ENCODE assay signal across 18 mouse cellular contexts in the genomic region with DNA sequence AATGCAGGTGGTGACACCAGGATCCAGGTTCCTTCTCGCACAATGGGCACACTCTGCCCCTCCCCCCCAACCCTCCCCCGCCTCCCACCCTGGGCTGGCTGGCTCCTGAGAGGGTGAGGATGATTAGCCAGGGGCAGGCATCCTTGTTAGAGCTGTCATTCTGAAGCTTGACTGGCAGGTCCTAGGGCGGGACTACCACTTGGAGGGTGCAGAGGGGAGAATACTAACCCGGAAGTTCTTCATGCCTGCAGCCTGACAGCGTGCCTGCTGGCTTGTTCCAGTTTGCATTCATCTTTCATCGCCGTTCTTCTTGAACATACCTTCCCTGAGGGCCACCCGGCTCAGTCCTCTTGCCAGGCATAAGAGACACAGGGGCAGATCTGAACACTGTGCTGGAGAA.
A peak's percentile ranks its signal among the peaks of the same experiment; 100 is the strongest.
DNase-seq lines count a peak whose midpoint lies in the region; ATAC-seq and TF ChIP-seq lines count a peak whose summit lies in the region.
"Had no signal": no experiment of that assay in that cellular context is flagged by ENCODE, and none has a peak within 500 bp of the region (broad histone marks: within the 10 kb centered on the region; RNA-seq: fewer than 3 reads in every experiment).

No protein-coding gene starts in this region.

- H3K4me3 ChIP-seq in left cerebral cortex, adult 2 months, result no peak overlapping the region
- H3K4me3 ChIP-seq in forebrain, embryonic 14.5 days (ENCODE audit: low read depth, low read length), result no peak overlapping the region
- H3K4me3 ChIP-seq in kidney, embryonic 14.5 days (ENCODE audit: low read length), result no peak overlapping the region
- H3K4me3 ChIP-seq: embryonic facial prominence, embryonic 12.5 days; heart, embryonic 15.5 days; intestine, embryonic 15.5 days; limb, embryonic 12.5 days; liver, embryonic 13.5 days; megakaryocyte, embryonic 14.5 days; stomach, embryonic 15.5 days had no signal

- H3K9ac ChIP-seq in forebrain, embryonic 14.5 days (ENCODE audit: low read length), result no peak overlapping the region
- H3K9ac ChIP-seq in kidney, embryonic 14.5 days (ENCODE audit: low read depth, low read length), result no peak overlapping the region
- H3K9ac ChIP-seq: embryonic facial prominence, embryonic 12.5 days; heart, embryonic 15.5 days; intestine, embryonic 15.5 days; limb, embryonic 12.5 days; liver, embryonic 13.5 days; stomach, embryonic 15.5 days had no signal

- peak overlapping the region; percentile 83 for H3K27ac ChIP-seq in left cerebral cortex, adult 2 months
- no peak overlapping the region for H3K27ac ChIP-seq in forebrain, embryonic 14.5 days (ENCODE audit: low read depth, low read length)
- H3K27ac ChIP-seq in kidney, embryonic 14.5 days (ENCODE audit: low read depth, low read length), result no peak overlapping the region
- H3K27ac ChIP-seq: embryonic facial prominence, embryonic 12.5 days; heart, embryonic 15.5 days; intestine, embryonic 15.5 days; limb, embryonic 12.5 days; liver, embryonic 13.5 days; stomach, embryonic 15.5 days had no signal

- intact Hi-C loops in left cerebral cortex, adult 2 months (cut with DNase I), result no loop called here
- intact Hi-C loops in left cerebral cortex, postnatal 14 days (cut with DNase I), result loop anchor here (5.0 kb wide), 1 partner anchor 64 kb away; no protein-coding TSS in a partner anchor

- peak; percentile 13; the same call in 1 of the 2 replicates for ATAC-seq in forebrain, embryonic 14.5 days
- no peak for ATAC-seq in kidney, embryonic 14.5 days (ENCODE audit: low FRiP score, low TSS enrichment)
- no peak for ATAC-seq in frontal cortex, adult (ENCODE audit: low TSS enrichment)
- ATAC-seq: intestine, embryonic 15.5 days had no signal

- no peaks in the 10 kb centered on the region for H3K36me3 ChIP-seq in forebrain, embryonic 14.5 days (ENCODE audit: control insufficient read depth, insufficient read depth, low read length)
- H3K36me3 ChIP-seq in kidney, embryonic 14.5 days (ENCODE audit: control insufficient read depth, insufficient read depth, low read length), result no peaks in the 10 kb centered on the region
- H3K36me3 ChIP-seq: embryonic facial prominence, embryonic 12.5 days; heart, embryonic 15.5 days; intestine, embryonic 15.5 days; limb, embryonic 12.5 days; liver, embryonic 13.5 days; stomach, embryonic 15.5 days had no signal

- DNase-seq in left cerebral cortex, adult 2 months (ENCODE audit: extremely low spot score in 1 of 2, low spot score in 2 of 2), result no peak
- DNase-seq in left cerebral cortex, postnatal 14 days (ENCODE audit: low spot score in 2 of 2), result no peak
- DNase-seq in embryo, embryonic 11 days, result peak; percentile 33
- DNase-seq in forebrain, embryonic 14.5 days (ENCODE audit: low spot score), result peak; percentile 37
- DNase-seq in retina, embryonic 14.5 days (ENCODE audit: low spot score), result peak; percentile 47
- DNase-seq in ovary, postnatal 36 days (ENCODE audit: low spot score), result no peak
- DNase-seq: cerebellum, postnatal 10 days; heart, adult 11 months; liver, embryonic 13.5 days; thymus, postnatal 14 days had no signal

- peaks cover 62% of the 10 kb centered on the region for H3K4me1 ChIP-seq in forebrain, embryonic 14.5 days (ENCODE audit: control insufficient read depth, insufficient read depth, low read length)
- no peaks in the 10 kb centered on the region for H3K4me1 ChIP-seq in kidney, embryonic 14.5 days (ENCODE audit: control insufficient read depth, insufficient read depth, low read length)
- H3K4me1 ChIP-seq: intestine, embryonic 15.5 days; limb, embryonic 12.5 days; liver, embryonic 13.5 days; megakaryocyte, embryonic 14.5 days; stomach, embryonic 15.5 days had no signal

- no peak overlapping the region for H3K4me2 ChIP-seq in forebrain, embryonic 14.5 days (ENCODE audit: low read length)
- H3K4me2 ChIP-seq in kidney, embryonic 14.5 days (replicated peaks; ENCODE audit: low read depth, low read length), result no peak overlapping the region
- H3K4me2 ChIP-seq: embryonic facial prominence, embryonic 12.5 days; heart, embryonic 15.5 days; intestine, embryonic 15.5 days; limb, embryonic 12.5 days; liver, embryonic 13.5 days; stomach, embryonic 15.5 days had no signal

- 43% methylated on average over 8 of the region's 8 CpGs for WGBS in forebrain, embryonic 14.5 days
- 36% methylated on average over 8 of the region's 8 CpGs for WGBS in kidney, embryonic 14.5 days

- no peak for TF ChIP-seq CTCF in left cerebral cortex, adult 2 months (IDR thresholded peaks at IDR 0.05)

- no peaks in the 10 kb centered on the region for H3K9me3 ChIP-seq in forebrain, embryonic 14.5 days (replicated peaks; ENCODE audit: control insufficient read depth, low read length)
- no peaks in the 10 kb centered on the region for H3K9me3 ChIP-seq in kidney, embryonic 14.5 days (ENCODE audit: control insufficient read depth, low read length)
- H3K9me3 ChIP-seq: embryonic facial prominence, embryonic 12.5 days; heart, embryonic 15.5 days; intestine, embryonic 15.5 days; limb, embryonic 12.5 days; liver, embryonic 13.5 days; megakaryocyte, embryonic 14.5 days; stomach, embryonic 15.5 days had no signal

- no peaks in the 10 kb centered on the region for H3K27me3 ChIP-seq in forebrain, embryonic 14.5 days (replicated peaks; ENCODE audit: control insufficient read depth, insufficient read depth, low read length)
- no peaks in the 10 kb centered on the region for H3K27me3 ChIP-seq in kidney, embryonic 14.5 days (ENCODE audit: control insufficient read depth, insufficient read depth, low read length)
- H3K27me3 ChIP-seq: intestine, embryonic 15.5 days; liver, embryonic 13.5 days; stomach, embryonic 15.5 days had no signal

Comparison
In these comparisons a context has a peak if more than half of its experiments do, and no peak if none do; other contexts are left out.
1. DNase-seq: peak in embryo, embryonic 11 days (single experiment), forebrain, embryonic 14.5 days (single experiment) and retina, embryonic 14.5 days (single experiment); none in left cerebral cortex, adult 2 months (0 of 2), left cerebral cortex, postnatal 14 days (0 of 2) and ovary, postnatal 36 days (single experiment).